Mouse (Mus musculus) neural tube, embryonic 14.5 days (tissue): ENCODE results near the gene Mtg1. TPM values are rescaled to one million over a fixed set of nuclear protein-coding genes. Genes with fewer than 3 reads are reported as not detected.
"Not testable (repeated sequence)": the region's sequence is repeated elsewhere in the genome, so short reads cannot be mapped to it uniquely, and the experiment has no call there.

Experiments
- ATAC-seq: fragments of 200-750 bp; cut with Nextera tagmentation; 2 replicates; pipeline ENCODE4 v1.8.0; 2017; ENCODE audit warnings: low read depth, mild to moderate bottlenecking, moderate TSS enrichment, moderate library complexity
- H3K27ac ChIP-seq: fragments of 300-500 bp; sonication (generic); 2 replicates; pipeline ENCODE4 v1.5.1; 2014; ENCODE audit warnings: low read depth, mild to moderate bottlenecking, control low read depth, low read length, moderate library complexity, mixed read lengths
- H3K27me3 ChIP-seq: fragments of 300-500 bp; sonication (generic); 2 replicates; pipeline ENCODE4 v1.6.1; 2014; ENCODE audit warnings: low read length; ENCODE audit not compliant: control insufficient read depth, insufficient read depth
- H3K36me3 ChIP-seq: fragments of 300-500 bp; sonication (generic); 2 replicates; pipeline ENCODE4 v1.6.1; 2014; ENCODE audit warnings: low read length, mixed read lengths; ENCODE audit not compliant: control insufficient read depth, insufficient read depth
- H3K4me1 ChIP-seq: fragments of 300-500 bp; sonication (generic); 2 replicates; pipeline ENCODE4 v1.6.1; 2014; ENCODE audit warnings: low read length; ENCODE audit not compliant: control insufficient read depth, insufficient read depth
- H3K4me2 ChIP-seq: fragments of 300-500 bp; sonication (generic); 2 replicates; pipeline ENCODE4 v1.6.1; 2014; ENCODE audit warnings: mild to moderate bottlenecking, low read depth, low read length, control low read depth
- H3K4me3 ChIP-seq: fragments of 300-500 bp; sonication (generic); 2 replicates; pipeline ENCODE4 v1.5.1; 2014; ENCODE audit warnings: low read depth, low read length, control low read depth, mixed read lengths
- H3K9ac ChIP-seq: fragments of 300-500 bp; sonication (generic); replicated peaks from 2 replicates; pipeline ENCODE4 v1.6.1; 2014; ENCODE audit warnings: low read depth, mild to moderate bottlenecking, control low read depth, low read length, mixed read lengths
- H3K9me3 ChIP-seq: fragments of 300-500 bp; sonication (generic); 2 replicates; pipeline ENCODE4 v1.6.1; 2016; ENCODE audit warnings: low read length; ENCODE audit not compliant: control insufficient read depth
- WGBS: fragments of 180-500 bp; shearing (Covaris S2); extraction: QIAGEN DNeasy Blood & Tissue Kit; methylation state at CpG from one replicate; pipeline ENCODE4 v1.1.7; 2014; 5-methylcytosine and 5-hydroxymethylcytosine counted together
- polyA plus RNA-seq: library from polyadenylated mRNA; unstranded; fragments of >200 nt; fragmentation: Nextera tagmentation; extraction: Ambion mirVana; gene quantifications from 2 replicates; pipeline ENCODE4 v1.2.1, GENCODE M21; 2014

Mtg1 gene
- polyA plus RNA-seq, 1 experiment from 2014 or later, result 39.6 TPM

- Histone ChIP-seq H3K4me2 (no peak overlapping the region), H3K9me3 (no peaks in the 10 kb centered on the region), H3K4me1 (no peaks in the 10 kb centered on the region), H3K27ac (no peak overlapping the region), H3K27me3 (no peaks in the 10 kb centered on the region), H3K36me3 (no peaks in the 10 kb centered on the region), H3K9ac (no peak overlapping the region), H3K4me3 (no peak overlapping the region)
- ATAC-seq, result no peak
- WGBS, result 100% methylated on average over 1 of the region's 1 CpGs
Observed at GRCm38 (mm10) chr7:140124382-140124781, 13.0 kb upstream of the Mtg1 start.

- no peak overlapping the region for H3K27ac ChIP-seq
- WGBS, result 1% methylated on average over 40 of the region's 40 CpGs
Observed at GRCm38 (mm10) chr7:140125278-140126021, 11.9 kb upstream of the Mtg1 start.

GRCm38 (mm10) chr7:140126022-140126350 lies 11.4 kb upstream of the Mtg1 start:
- Histone ChIP-seq H3K36me3 (no peaks in the 10 kb centered on the region), H3K9ac (peak overlapping the region; percentile 65), H3K4me3 (peak overlapping the region; percentile 58), H3K27ac (no peak overlapping the region), H3K4me1 (no peaks in the 10 kb centered on the region), H3K4me2 (peak overlapping the region; percentile 60), H3K27me3 (no peaks in the 10 kb centered on the region), H3K9me3 (no peaks in the 10 kb centered on the region)
- no peak for ATAC-seq
- 10% methylated on average over 5 of the region's 5 CpGs for WGBS

More at GRCm38 (mm10) chr7:140125278-140126021, 11.9 kb upstream of the Mtg1 start:
- Histone ChIP-seq H3K4me2 (peak overlapping the region; percentile 60), H3K36me3 (no peaks in the 10 kb centered on the region), H3K4me3 (peak overlapping the region; percentile 58), H3K4me1 (no peaks in the 10 kb centered on the region), H3K27me3 (no peaks in the 10 kb centered on the region), H3K9ac (peak overlapping the region; percentile 65), H3K9me3 (no peaks in the 10 kb centered on the region)
- ATAC-seq, result peak; percentile 96

- WGBS, result 97% methylated on average over 3 of the region's 3 CpGs
Observed at GRCm38 (mm10) chr7:140126934-140127333, 10.4 kb upstream of the Mtg1 start.

GRCm38 (mm10) chr7:140127911-140128310 lies 9.5 kb upstream of the Mtg1 start:
- no peaks in the 10 kb centered on the region for H3K27me3 ChIP-seq
- ATAC-seq, result no peak
- no peak overlapping the region for H3K27ac ChIP-seq
- no peaks in the 10 kb centered on the region for H3K36me3 ChIP-seq
- whole genome bisulfite sequencing, result 87% methylated on average over 2 of the region's 2 CpGs
- no peaks in the 10 kb centered on the region for H3K9me3 ChIP-seq
- no peak overlapping the region for H3K9ac ChIP-seq
- no peak overlapping the region for H3K4me2 ChIP-seq
- no peak overlapping the region for H3K4me3 ChIP-seq
- H3K4me1 ChIP-seq, result no peaks in the 10 kb centered on the region

More at GRCm38 (mm10) chr7:140126934-140127333, 10.4 kb upstream of the Mtg1 start:
- H3K4me2 ChIP-seq, result no peak overlapping the region
- H3K9me3 ChIP-seq, result no peaks in the 10 kb centered on the region
- no peak overlapping the region for H3K4me3 ChIP-seq
- H3K4me1 ChIP-seq, result no peaks in the 10 kb centered on the region
- H3K36me3 ChIP-seq, result no peaks in the 10 kb centered on the region
- H3K27me3 ChIP-seq, result no peaks in the 10 kb centered on the region
- no peak overlapping the region for H3K27ac ChIP-seq
- no peak for ATAC-seq
- H3K9ac ChIP-seq, result no peak overlapping the region

GRCm38 (mm10) chr7:140132184-140132583 lies 5.2 kb upstream of the Mtg1 start:
- not testable (repeated sequence) for H3K4me3 ChIP-seq, H3K9me3 ChIP-seq, ATAC-seq, H3K9ac ChIP-seq, H3K27ac ChIP-seq, H3K27me3 ChIP-seq, H3K4me1 ChIP-seq, H3K4me2 ChIP-seq, H3K36me3 ChIP-seq
- 87% methylated on average over 7 of the region's 7 CpGs for WGBS

GRCm38 (mm10) chr7:140134033-140134432 lies 3.3 kb upstream of the Mtg1 start:
- H3K27ac ChIP-seq, result not testable (repeated sequence)

GRCm38 (mm10) chr7:140135106-140135770 lies 2.1 kb upstream of the Mtg1 start:
- Histone ChIP-seq H3K4me1 (peaks cover 4% of the 10 kb centered on the region; the same call in 1 of the 2 replicates), H3K36me3 (no peaks in the 10 kb centered on the region), H3K27ac (no peak overlapping the region), H3K4me2 (no peak overlapping the region), H3K9ac (no peak overlapping the region), H3K9me3 (no peaks in the 10 kb centered on the region), H3K4me3 (no peak overlapping the region), H3K27me3 (no peaks in the 10 kb centered on the region)
- no peak for ATAC-seq
- WGBS, result 91% methylated on average over 5 of the region's 5 CpGs

More at GRCm38 (mm10) chr7:140134033-140134432, 3.3 kb upstream of the Mtg1 start:
- not testable (repeated sequence) for H3K9ac ChIP-seq, H3K4me1 ChIP-seq, H3K4me3 ChIP-seq, H3K36me3 ChIP-seq, H3K9me3 ChIP-seq, H3K27me3 ChIP-seq, ATAC-seq, H3K4me2 ChIP-seq
- 97% methylated on average over 5 of the region's 7 CpGs for WGBS

GRCm38 (mm10) chr7:140138021-140138310 lies 602 bp downstream of the Mtg1 start:
- peak overlapping the region; percentile 77 for H3K9ac ChIP-seq
- no peaks in the 10 kb centered on the region for H3K36me3 ChIP-seq
- peaks cover 4% of the 10 kb centered on the region; the same call in 1 of the 2 replicates for H3K4me1 ChIP-seq
- ATAC-seq, result no peak
- no peaks in the 10 kb centered on the region for H3K9me3 ChIP-seq
- peak overlapping the region; percentile 73 for H3K27ac ChIP-seq
- WGBS, result under 1% methylated on average over 8 of the region's 8 CpGs
- H3K4me2 ChIP-seq, result peak overlapping the region; percentile 92
- no peaks in the 10 kb centered on the region for H3K27me3 ChIP-seq
- H3K4me3 ChIP-seq, result peak overlapping the region; percentile 80
